Mouse (Mus musculus): ENCODE measurements around the gene Gabrb2. TPM values are rescaled to one million over a fixed set of nuclear protein-coding genes. Genes with fewer than 3 reads are reported as not detected.

Gabrb2 gene
- 0.45 and 2.4 TPM in 2 replicates for polyA plus RNA-seq (2016; fragmentation: Nextera tagmentation; extraction: Ambion mirVana)

DNA sequence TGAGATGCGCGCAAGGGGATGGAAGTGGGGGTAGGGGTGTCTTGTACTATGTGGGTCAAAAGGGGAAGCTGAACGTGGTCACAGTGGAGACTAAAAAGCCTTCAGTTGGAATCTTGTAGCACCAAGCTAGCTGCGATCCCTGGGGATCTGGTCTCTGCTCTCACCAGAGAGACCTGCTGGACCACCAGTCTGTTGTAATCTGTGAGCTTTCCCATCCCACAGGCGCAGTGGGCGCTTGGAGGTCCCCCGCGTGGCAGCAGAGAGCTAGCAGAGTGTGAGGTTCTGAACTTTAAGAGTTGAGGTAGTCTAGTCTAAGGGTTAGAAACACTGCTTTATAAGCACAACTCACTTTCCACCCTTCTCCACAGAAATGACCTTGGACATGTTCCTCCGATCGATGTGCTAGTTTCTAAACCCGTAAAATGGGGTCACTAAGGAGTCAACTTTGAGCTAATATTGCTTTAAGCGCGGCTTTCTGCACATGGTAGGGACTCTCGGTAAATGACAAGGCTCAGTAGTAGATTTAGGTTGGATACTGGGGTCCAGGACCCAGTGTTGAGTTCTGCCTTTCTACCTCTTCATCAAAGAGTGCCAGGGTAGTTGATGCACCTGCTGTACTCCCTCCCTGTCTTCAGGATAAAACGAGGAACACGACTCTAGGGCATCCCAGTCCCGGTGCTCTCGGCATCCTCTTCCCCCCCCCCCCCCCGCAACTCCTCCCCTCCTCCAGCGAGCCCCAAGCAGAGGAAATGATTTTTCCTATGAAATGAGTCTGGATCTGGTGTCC lies at the start of gene Gabrb2:
Gene Gabrb2 (plus strand): TSS at position 762 of the 787 bp plus-strand sequence.
- Histone ChIP-seq H3K27me3 (ENCODE audit: insufficient read depth, poor library complexity, severe bottlenecking) (peaks cover 18% of the 10 kb centered on the region; the same call in 1 of the 2 replicates), H3K27ac (peak within 1 kb of the TSS; percentile 68), H3K36me3 (no peaks in the 10 kb centered on the region), H3K9me3 (no peaks in the 10 kb centered on the region), H3K4me1 (peaks cover 15% of the 10 kb centered on the region; the same call in 1 of the 2 replicates), H3K4me3 (peak within 1 kb of the TSS; percentile 65)
- DNase-seq (ENCODE audit: low spot score): no peak
- 25% methylated on average over 19 of the region's 20 CpGs for WGBS

DNA sequence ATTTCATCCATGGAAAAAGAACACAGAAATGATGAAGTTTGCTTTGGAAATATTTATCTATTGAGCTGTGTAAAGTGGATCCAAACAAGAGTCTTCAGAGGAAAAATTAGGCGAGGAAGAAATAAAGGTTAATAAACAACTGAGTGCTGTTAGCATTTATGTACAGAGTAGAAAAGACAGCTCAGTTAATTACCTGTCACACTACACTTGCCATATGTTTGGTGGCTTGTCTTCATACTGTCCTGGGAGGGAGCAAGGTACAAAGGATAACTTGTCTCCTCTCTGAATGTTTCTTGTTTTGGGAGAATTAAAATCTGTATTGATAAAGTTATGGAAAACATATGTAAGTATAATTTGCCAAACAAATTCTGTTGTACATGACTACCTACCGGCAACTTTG lies 40.6 kb upstream of the Gabrb2 start:
- Histone ChIP-seq H3K27me3 (ENCODE audit: insufficient read depth, poor library complexity, severe bottlenecking) (no peaks in the 10 kb centered on the region), H3K9me3 (no peaks in the 10 kb centered on the region), H3K36me3 (no peaks in the 10 kb centered on the region), H3K4me1 (no peaks in the 10 kb centered on the region), H3K27ac (no peak overlapping the region), H3K4me3 (no peak overlapping the region)
- no peak for DNase-seq (ENCODE audit: low spot score)
- 85% methylated on average over 2 of the region's 2 CpGs for WGBS

DNA sequence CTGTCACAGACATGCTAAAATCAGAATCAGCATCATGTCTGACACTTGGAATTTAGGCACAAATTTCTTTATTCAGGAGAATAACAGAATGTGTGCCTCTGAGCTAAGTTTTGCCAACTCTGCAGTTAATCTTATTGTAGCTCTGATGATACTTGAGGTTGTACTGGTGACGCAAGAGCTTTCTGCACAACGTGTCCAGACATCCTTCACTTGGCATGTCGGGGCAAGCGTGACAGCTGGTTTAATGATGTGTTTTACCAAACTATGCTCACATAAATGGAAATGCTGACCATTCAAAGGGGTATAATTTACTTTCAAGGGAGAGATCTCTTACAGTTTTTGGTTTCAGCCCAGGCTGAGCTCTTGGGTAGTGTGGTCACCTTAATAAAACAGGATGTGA lies 33.1 kb upstream of the Gabrb2 start:
- 91% methylated on average over 4 of the region's 4 CpGs for WGBS
- H3K36me3 ChIP-seq: no peaks in the 10 kb centered on the region
- no peak overlapping the region for H3K27ac ChIP-seq
- H3K4me1 ChIP-seq: no peaks in the 10 kb centered on the region
- H3K27me3 ChIP-seq (ENCODE audit: insufficient read depth, poor library complexity, severe bottlenecking): no peaks in the 10 kb centered on the region
- no peaks in the 10 kb centered on the region for H3K9me3 ChIP-seq
- DNase-seq (ENCODE audit: low spot score): no peak
- no peak overlapping the region for H3K4me3 ChIP-seq

DNA sequence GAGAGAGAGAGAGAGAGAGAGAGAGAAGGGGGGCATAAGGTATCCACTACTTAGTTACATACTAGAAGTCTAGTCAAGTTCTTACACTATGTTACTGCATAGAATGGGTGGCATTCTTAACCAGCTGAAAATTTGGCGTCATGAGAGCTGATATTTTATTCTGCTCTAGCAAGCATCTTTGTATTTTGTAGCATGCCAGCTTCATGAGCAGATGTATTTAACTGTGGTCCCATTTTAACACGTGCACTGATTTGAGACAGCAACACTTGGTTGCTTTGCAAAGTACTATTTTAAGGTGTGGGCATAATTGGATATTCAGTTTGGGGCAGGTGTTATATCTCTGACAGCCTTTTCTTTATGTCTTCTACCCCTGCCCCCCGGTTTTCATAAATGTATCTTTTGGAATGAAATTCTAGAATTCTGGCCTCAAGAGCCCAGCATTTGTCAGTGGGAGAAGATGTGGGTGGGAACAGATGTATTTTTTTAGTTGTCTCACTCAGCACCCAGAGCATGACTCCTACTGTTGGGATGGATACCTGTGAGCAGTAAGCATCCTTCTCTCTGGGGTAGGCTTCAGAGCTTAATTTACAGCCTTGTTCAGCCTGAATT lies 28.8 kb upstream of the Gabrb2 start:
- DNase-seq (ENCODE audit: low spot score): no peak
- H3K27ac ChIP-seq: no peak overlapping the region
- H3K9me3 ChIP-seq: no peaks in the 10 kb centered on the region
- WGBS: 52% methylated on average over 3 of the region's 3 CpGs
- no peaks in the 10 kb centered on the region for H3K27me3 ChIP-seq (ENCODE audit: insufficient read depth, poor library complexity, severe bottlenecking)
- no peaks in the 10 kb centered on the region for H3K4me1 ChIP-seq
- no peak overlapping the region for H3K4me3 ChIP-seq
- no peaks in the 10 kb centered on the region for H3K36me3 ChIP-seq

DNA sequence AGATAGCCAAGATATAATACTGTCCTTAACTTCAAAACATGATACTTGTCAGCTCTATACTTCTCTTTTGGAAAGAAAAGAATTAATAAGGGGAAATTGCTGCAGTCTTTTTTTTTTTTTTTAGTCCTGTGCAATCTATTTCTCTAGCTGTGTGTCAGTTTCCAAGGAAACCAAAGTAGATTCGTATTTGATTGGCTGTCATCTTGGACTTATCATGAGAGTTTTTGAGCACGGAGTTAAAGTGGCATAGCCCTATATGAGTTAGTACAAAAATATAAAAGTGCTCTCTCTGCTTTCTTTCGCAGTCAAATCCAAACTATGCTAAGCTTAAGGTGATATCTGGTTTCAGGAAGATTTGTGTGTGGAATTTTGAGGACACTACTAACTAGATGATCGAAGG lies 26.1 kb upstream of the Gabrb2 start:
- Histone ChIP-seq H3K9me3 (no peaks in the 10 kb centered on the region), H3K4me3 (no peak overlapping the region), H3K4me1 (no peaks in the 10 kb centered on the region), H3K36me3 (no peaks in the 10 kb centered on the region), H3K27me3 (ENCODE audit: insufficient read depth, poor library complexity, severe bottlenecking) (no peaks in the 10 kb centered on the region), H3K27ac (no peak overlapping the region)
- 76% methylated on average over 4 of the region's 4 CpGs for WGBS
- DNase-seq (ENCODE audit: low spot score): no peak

DNA sequence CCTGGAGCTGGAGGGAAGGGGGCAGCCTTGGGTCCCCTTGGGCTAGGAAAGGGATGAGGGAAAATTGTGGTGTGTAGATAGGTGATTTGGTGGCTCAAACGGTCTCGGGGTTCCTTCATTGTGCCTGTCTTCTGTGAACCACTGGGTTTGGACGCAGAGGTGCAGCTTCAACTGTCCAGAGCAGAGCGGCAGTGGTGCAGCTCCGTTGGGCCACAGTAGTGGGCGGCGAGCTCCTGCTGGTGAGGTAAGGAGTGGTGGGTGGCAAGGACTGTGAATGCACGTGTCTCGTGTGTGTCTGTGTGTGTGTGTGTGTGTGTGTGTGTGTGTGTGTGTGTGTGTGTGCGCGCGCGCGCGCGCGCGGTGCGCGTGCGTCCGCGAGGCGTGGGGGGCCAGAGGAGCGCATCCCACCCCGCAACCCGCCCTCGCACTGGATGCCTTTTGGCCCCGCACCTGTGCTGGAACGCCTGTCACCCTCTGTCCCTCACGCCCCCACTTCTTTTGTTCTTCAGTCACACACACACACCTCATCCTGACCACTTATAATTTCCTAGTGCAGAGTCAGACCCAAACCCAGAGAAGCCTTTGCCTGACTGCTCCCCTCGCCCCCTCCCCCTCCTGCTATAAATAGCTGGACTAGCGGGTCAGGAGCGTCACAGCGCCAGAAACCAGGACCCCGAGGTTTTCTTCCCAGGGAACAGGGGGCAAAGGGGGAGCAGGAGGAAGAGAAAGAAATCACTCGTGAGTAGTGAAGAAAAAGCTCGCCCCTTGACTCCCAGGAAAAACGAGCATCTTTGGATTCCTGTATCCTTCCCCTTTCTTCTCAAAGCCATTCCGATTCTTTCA lies 455 bp downstream of the Gabrb2 start:
- under 1% methylated on average over 20 of the region's 40 CpGs for WGBS
- Histone ChIP-seq H3K9me3 (no peaks in the 10 kb centered on the region), H3K27ac (peak overlapping the region; percentile 68), H3K27me3 (ENCODE audit: insufficient read depth, poor library complexity, severe bottlenecking) (peaks cover 18% of the 10 kb centered on the region; the same call in 1 of the 2 replicates), H3K4me1 (peaks cover 15% of the 10 kb centered on the region; the same call in 1 of the 2 replicates), H3K36me3 (no peaks in the 10 kb centered on the region), H3K4me3 (peak overlapping the region; percentile 65)
- DNase-seq (ENCODE audit: low spot score): peak; percentile 76

DNA sequence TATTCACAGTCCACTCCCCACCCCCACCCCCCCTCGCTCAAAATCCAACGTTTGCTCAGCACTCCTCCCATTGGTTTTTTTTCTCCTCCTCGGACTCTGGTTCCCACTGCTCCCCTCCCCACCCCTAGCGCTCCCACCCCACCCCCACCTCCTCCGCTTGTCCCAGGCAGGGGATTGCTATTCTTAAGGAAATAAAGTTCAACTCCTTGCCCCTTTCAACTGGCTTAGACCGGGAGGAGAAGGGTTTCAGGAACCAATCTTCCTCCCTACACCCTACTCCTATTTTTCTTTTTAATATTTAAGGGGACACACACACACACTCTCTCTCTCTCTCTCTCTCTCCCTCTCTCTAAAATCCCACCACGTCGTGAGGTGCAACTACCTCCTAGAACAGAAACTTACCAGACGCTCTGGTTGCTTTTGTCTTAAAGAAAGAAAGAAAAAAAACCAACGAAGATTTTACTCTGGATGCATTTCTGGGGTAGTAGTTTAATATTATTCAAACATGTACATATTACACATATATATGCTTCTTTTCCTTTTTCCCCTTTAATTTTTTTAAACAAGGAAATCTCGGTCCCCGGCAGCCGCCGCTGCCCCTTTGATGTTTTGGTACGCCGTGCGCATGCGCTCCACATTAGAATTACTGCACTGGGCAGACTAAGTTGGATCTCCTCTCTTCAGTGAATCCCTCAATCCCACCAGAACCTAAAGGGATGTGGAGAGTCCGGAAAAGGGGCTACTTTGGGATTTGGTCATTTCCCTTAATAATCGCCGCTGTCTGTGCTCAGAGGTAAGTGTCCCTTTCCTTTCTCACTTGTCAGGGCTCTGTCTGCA lies 1.3 kb downstream of the Gabrb2 start:
- H3K27ac ChIP-seq: peak overlapping the region; percentile 68
- H3K4me3 ChIP-seq: peak overlapping the region; percentile 65
- WGBS: under 1% methylated on average over 21 of the region's 21 CpGs
- no peaks in the 10 kb centered on the region for H3K9me3 ChIP-seq
- no peaks in the 10 kb centered on the region for H3K36me3 ChIP-seq
- H3K27me3 ChIP-seq (ENCODE audit: insufficient read depth, poor library complexity, severe bottlenecking): peaks cover 18% of the 10 kb centered on the region; the same call in 1 of the 2 replicates
- peak; percentile 76 for DNase-seq (ENCODE audit: low spot score)
- H3K4me1 ChIP-seq: peaks cover 15% of the 10 kb centered on the region; the same call in 1 of the 2 replicates

DNA sequence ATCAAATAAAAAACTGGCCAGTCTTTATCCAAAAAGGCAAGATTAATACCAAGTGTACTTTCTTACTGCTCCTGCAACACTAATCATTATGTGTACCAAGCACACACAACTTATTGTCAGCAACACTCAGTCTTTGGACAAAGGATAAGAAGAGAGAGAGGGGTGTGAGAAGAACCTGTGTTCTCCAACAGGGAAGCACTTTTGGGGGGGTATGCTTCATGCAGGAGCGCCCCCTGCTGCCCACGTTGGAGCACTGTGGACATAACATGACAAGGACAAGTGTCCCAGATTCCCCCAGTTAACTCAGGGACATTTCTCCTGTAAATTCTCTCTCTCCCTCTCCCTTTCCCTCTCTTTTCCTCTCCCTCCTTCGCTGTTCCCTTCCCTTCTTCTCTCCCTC lies 3.7 kb downstream of the Gabrb2 start:
- Histone ChIP-seq H3K36me3 (no peaks in the 10 kb centered on the region), H3K4me1 (peaks cover 15% of the 10 kb centered on the region; the same call in 1 of the 2 replicates), H3K27ac (no peak overlapping the region), H3K9me3 (no peaks in the 10 kb centered on the region), H3K27me3 (ENCODE audit: insufficient read depth, poor library complexity, severe bottlenecking) (peaks cover 18% of the 10 kb centered on the region; the same call in 1 of the 2 replicates), H3K4me3 (no peak overlapping the region)
- WGBS: 0% methylated on average over 3 of the region's 3 CpGs
- peak; percentile 78 for DNase-seq (ENCODE audit: low spot score)

DNA sequence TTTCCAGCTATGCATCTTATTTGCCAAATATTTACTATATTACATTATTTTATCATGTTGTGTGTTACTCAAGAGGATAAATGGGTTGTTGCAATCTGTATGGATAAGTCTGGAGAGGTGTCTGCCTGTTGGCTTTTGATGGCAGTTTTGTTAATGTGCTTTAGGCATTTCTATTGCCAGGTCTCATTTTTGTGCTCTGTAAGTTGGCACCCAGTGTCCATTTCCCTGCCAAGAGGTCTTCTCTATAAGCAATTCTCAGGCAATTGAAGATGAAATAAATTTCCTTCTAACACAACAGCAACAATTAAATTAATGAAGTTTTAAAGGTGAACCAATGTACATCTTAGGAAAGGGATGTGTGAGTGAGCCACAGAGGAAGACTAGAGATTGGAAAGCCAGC lies 11.9 kb downstream of the Gabrb2 start:
- no peak for DNase-seq (ENCODE audit: low spot score)
- no peaks in the 10 kb centered on the region for H3K36me3 ChIP-seq
- no peak overlapping the region for H3K27ac ChIP-seq
- H3K4me3 ChIP-seq: no peak overlapping the region
- no peaks in the 10 kb centered on the region for H3K27me3 ChIP-seq (ENCODE audit: insufficient read depth, poor library complexity, severe bottlenecking)
- no peaks in the 10 kb centered on the region for H3K9me3 ChIP-seq
- no peaks in the 10 kb centered on the region for H3K4me1 ChIP-seq

DNA sequence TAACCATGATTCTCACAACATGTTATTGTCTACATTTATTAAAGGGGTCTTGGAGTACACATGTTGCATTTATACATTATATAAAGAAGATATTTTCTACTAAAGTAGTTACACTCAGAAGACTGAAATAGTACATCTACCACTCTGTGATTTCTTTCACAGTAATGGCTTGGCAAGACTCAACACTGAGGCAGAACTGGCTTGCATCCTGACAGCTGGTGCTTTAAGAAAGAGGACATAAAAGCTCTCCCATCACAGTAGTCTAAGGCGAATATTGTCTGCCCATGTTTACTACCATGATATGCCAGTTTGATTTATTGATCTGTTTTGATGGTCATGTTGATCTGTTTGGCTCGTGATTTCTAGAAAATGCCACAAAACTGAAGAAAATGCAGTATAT lies 19.4 kb downstream of the Gabrb2 start:
- Histone ChIP-seq H3K27me3 (ENCODE audit: insufficient read depth, poor library complexity, severe bottlenecking) (no peaks in the 10 kb centered on the region), H3K36me3 (no peaks in the 10 kb centered on the region), H3K4me1 (no peaks in the 10 kb centered on the region), H3K27ac (no peak overlapping the region), H3K9me3 (no peaks in the 10 kb centered on the region), H3K4me3 (no peak overlapping the region)
- no peak for DNase-seq (ENCODE audit: low spot score)
- WGBS: 85% methylated on average over 2 of the region's 2 CpGs

DNA sequence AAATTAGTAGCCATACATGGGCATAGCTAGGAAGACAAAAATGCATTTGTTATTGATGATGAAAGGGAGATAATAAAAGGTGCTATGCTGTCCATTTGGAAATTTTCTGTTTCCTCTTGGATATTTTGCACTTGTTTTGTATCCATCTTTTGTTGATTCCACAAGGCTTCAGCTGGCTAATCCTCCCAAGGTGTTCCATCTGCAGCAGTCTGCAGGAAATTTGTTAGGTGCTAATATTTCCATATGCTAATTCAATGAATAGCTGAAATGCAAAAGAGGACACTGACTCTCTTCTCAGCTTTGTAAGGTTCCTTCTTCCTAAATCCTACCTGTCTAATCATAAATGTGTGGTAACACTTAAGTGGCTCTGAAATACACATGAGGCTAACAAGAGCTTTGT lies 24.1 kb downstream of the Gabrb2 start:
- no peaks in the 10 kb centered on the region for H3K9me3 ChIP-seq
- H3K4me1 ChIP-seq: no peaks in the 10 kb centered on the region
- DNase-seq (ENCODE audit: low spot score): no peak
- H3K27me3 ChIP-seq (ENCODE audit: insufficient read depth, poor library complexity, severe bottlenecking): no peaks in the 10 kb centered on the region
- H3K4me3 ChIP-seq: no peak overlapping the region
- H3K27ac ChIP-seq: no peak overlapping the region
- no peaks in the 10 kb centered on the region for H3K36me3 ChIP-seq

DNA sequence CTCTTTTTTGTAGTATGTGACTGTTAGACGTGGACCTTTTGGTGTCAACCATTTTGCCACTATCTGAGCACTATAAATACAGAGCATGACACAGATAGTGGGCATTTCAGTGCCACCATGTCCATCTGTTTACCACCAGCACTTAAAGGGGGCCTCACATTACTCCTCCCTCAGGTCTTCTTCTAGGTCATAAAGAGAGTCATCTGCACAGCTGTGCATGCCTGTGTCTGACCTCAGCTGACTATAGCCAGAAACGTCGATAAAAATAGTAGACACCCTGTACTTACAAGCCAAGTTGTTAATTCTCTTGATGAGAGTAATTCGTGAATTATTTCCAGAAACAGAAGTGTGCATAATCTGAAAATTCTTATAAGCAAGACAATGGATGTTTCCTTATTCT lies 29.4 kb downstream of the Gabrb2 start:
- Histone ChIP-seq H3K4me3 (no peak overlapping the region), H3K4me1 (no peaks in the 10 kb centered on the region), H3K27ac (no peak overlapping the region), H3K27me3 (ENCODE audit: insufficient read depth, poor library complexity, severe bottlenecking) (no peaks in the 10 kb centered on the region), H3K9me3 (no peaks in the 10 kb centered on the region), H3K36me3 (no peaks in the 10 kb centered on the region)
- WGBS: 74% methylated on average over 4 of the region's 4 CpGs
- no peak for DNase-seq (ENCODE audit: low spot score)
